Mouse (Mus musculus) cerebellum, adult 18-20 months (tissue): ENCODE results near the gene Strn.
A peak's percentile ranks its signal among the peaks of the same experiment; 100 is the strongest.

Source experiments
- DNase-seq, 2 experiments: peaks; one replicate each; pipeline ENCODE4 v3.0.0; 2021

Gene Strn

DNA sequence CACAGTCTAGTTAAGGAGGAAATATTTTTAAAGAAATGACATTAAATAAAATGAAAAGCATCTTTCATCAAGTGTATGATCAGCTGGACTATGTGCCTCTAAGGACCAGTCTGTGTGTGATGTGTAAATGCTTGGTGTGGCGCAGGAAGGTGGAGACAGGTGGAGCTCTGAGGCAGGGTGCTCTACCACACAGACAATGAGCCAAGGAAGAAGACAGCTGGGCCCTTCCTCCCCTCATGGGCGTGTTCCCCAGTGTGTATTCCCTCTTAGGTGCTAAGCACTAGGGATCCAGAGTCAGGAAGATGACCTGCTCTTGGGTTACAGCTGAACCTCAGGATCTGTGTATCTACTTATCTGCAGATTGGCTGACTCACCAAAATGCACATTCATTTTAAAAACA, 122.5 kb downstream of the Strn start:
- no peak for DNase-seq

DNA sequence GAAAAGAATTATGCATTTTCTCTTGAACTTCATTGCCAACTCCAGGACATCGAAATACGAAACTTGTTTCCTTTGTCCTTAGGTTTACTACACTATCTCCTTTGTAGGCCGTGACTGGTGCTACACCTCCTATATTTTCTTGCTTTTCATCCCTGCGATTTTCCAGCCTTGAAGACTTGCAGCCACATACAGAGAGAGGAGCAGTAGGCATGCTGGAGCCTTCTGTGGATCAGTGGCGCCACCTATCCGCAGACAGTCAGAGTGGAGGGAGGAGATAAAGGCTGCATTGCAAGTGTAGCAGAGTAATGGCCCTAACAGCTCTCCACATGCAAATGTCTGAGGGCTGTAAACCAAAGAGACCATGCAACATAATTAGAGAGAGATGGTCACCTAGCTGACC, 125.9 kb downstream of the Strn start:
- DNase-seq: no peak

DNA sequence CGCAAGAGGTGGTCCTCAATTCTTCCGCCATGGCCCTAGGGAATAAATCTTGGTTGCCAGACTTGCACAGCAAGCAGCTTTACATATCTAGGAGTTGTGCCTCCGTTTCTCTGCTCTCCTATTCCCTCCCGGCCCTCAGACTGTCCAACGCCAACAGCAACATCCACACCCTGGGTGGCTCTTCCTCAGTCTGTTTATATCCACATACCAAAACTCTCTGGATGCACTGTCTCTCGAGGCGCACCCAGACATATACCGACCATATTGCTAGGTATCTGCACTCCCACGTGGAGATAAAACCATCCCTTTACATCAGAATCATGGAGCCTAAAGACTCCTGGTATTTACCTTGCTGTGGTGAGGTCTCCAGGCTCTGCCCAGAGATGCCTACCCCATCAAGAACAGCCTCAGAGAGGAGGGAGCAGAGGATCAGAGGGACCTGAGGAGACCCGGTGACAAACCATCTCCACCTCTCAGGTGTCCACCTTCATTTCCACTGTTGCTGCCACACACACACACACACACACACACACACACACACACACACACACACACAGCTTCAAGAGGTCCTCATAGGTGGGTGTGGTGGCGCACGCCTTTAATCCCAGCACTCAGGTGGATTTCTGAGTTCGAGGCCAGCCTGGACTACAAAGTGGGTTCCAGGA, 127.7 kb downstream of the Strn start:
- DNase-seq: no peak

DNA sequence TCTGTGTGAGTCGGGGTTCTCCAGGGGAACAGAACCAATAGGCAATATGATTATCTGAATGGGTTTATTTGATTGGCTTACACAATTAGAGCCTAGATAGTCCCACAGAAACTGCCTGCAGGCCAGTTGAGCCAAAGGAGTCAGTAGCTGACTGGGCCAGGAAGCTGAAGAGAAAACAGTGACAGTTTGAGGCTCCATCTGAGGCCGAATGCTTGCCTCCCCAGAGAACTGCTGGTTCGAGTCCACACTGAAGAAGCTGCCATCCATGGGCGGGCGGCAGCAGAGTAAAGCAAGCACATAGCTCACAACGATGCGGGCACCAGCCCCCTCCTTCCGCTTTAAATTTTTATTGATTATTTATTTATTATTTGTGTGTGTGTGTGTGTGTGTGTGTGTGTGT, 128.3 kb downstream of the Strn start:
- no peak for DNase-seq

DNA sequence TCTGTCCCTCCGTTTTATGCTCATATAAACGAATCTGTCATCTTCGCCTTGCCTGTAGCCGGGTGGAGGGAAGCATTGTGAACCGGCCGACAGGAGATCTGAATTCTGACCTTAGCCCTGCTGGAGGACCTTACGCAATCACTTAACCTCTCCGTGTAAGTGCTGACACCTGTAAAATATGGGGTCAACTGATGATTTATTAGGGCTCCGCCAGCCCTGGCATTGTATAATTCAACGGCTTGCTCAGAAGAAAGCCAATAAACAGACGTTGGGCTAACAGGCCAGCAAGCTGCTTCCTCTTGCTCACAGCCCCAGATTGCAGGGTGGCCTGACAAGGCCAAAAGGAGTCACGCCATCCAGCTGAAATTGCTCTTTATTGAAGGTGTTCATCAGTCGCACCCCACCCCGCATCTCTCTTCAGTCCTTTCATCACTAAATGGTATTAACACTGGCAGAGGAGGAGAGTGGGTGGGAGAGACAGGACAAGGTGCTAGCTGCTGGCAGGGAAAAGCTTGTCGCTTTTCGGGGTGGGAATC, 128.8 kb downstream of the Strn start:
- DNase-seq: no peak

DNA sequence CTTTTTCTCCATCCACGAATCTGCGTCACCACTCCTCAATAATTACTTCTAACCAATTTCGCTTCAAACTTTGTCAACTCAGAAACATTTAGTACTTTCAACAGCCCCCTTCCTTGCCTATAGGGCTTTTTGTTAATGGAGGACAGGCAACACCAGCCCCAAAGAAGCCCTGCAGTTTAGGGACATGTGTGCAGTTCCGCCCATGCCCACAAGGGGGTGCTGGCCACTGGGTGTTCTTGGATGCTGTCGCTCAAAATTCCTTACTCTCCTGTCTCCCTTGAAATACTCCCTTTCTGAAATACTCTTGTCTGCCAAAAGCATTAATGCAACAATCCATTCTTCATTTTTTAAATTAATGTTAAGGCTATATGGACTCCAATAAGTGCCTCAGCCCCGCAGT, 132.6 kb downstream of the Strn start:
- peak; percentile 42 to 64 for DNase-seq

DNA sequence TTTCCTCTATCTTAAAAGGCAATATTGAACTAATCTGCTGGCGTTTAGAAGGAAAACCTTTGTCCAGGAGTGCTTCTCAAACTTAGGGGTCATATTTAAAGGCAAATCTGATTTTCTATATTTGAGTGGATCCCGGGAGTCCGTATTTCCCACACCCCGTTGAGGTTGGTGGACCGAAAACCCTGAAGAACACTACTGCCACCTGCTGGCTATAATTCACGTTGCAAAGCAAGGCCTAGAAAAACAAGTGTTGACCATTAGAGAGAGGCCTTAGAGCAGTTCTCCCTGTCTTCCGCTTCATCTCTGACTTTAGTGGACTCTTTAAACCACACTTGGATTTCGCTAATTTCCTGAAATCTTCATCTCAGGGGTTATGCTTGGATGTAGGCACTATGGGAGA, 133.1 kb downstream of the Strn start:
- DNase-seq: peak; percentile 77 to 82

DNA sequence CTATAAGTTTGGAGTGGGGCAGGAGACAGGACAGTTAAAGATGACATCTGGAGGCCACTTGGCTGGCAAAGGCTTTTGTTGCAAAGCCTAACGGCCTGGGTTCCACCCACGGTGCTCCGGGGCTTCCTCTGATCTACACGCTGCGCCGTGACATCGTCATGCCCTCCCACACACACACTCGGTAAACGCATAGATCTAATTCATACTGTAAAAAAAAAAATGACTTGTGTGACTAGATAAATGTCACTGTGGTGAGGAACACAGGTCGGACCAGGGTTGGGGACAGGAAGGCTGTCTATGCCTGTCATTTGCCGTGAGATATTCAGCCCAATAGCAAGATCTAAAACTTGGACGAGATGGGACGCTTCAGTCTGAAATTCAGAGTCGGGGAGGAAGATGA, 134.7 kb downstream of the Strn start:
- no peak for DNase-seq

DNA sequence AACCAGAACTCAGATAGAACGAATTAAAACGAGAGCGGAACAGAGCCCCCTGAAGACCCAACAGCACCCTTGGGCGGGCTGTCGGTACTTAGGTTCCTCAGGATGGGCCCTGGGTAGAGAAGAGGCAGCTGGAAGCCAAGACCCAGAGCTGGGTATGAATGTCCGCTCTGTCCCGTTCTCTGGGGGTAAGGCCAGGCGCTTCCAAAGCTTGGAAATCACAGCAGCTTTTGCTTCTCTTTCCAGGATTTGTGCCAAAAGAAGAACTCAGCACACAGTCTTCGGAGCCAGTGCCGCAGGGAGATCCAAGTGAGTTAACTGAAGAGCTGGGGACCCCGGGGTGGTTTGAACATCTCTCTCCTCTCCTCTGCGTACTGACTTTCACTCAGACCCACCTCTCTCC, 135.4 kb downstream of the Strn start:
- peak in 1 of 2 experiments; percentile 16 for DNase-seq

DNA sequence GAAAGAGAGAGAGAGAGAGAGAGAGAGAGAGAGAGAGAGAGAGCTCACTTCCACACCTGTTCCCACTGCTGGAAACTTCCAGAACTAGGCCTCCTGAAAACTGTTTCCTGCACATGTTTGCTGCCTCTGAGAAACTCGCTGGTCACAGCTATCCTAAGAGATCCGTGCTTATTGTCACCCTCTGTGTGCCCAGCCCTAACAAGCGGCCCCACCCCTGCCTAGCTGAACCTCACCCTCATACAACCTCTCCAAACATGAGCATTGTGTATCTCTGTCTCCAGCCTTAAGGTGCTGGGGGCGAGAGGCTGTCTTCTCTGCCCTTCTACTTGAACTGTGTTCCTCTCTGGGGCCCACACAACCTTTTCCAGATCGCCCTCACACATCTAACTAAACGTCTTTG, 136.0 kb downstream of the Strn start:
- DNase-seq: no peak
